Mouse (Mus musculus): ENCODE results near the gene Eno3.

Eno3 gene

GRCm38 (mm10) chr11:70681897-70682581, 25.0 kb downstream of the Eno3 start:
- no peak for DNase-seq (ENCODE audit: low spot score)

- DNase-seq (ENCODE audit: low spot score) = no peak
Observed at GRCm38 (mm10) chr11:70683640-70684039, 26.6 kb downstream of the Eno3 start.

- DNase-seq (ENCODE audit: low spot score) = no peak
Observed at GRCm38 (mm10) chr11:70686901-70687566, 30.0 kb downstream of the Eno3 start.

- DNase-seq (ENCODE audit: low spot score) = peak; percentile 85
Observed at GRCm38 (mm10) chr11:70687601-70688199, 30.7 kb downstream of the Eno3 start, which contains the start of gene Camta2. TSS of gene Camta2 (minus strand) at chr11:70688105.

GRCm38 (mm10) chr11:70688372-70688771, 31.4 kb downstream of the Eno3 start:
- DNase-seq (ENCODE audit: low spot score) = no peak

- DNase-seq (ENCODE audit: low spot score) = no peak
Observed at GRCm38 (mm10) chr11:70689578-70689977, 32.6 kb downstream of the Eno3 start.

GRCm38 (mm10) chr11:70693504-70693903, 36.5 kb downstream of the Eno3 start:
- no peak for DNase-seq (ENCODE audit: low spot score)

- no peak for DNase-seq (ENCODE audit: low spot score)
Observed at GRCm38 (mm10) chr11:70697376-70697775, 40.4 kb downstream of the Eno3 start.

- no peak for DNase-seq (ENCODE audit: low spot score)
Observed at GRCm38 (mm10) chr11:70699051-70699450, 42.0 kb downstream of the Eno3 start.

- DNase-seq (ENCODE audit: low spot score) = peak; percentile 94
Observed at GRCm38 (mm10) chr11:70699722-70700556, 42.9 kb downstream of the Eno3 start, which contains the start of the genes Inca1 and Kif1c. TSS of gene Inca1 (minus strand) at chr11:70700155. TSS of gene Kif1c (plus strand) at chr11:70700548.

- peak; percentile 65 for DNase-seq (ENCODE audit: low spot score)
Observed at GRCm38 (mm10) chr11:70700613-70701012, 43.6 kb downstream of the Eno3 start.

- no peak for DNase-seq (ENCODE audit: low spot score)
Observed at GRCm38 (mm10) chr11:70701221-70701955, 44.4 kb downstream of the Eno3 start.

GRCm38 (mm10) chr11:70701984-70702733, 45.2 kb downstream of the Eno3 start:
- DNase-seq (ENCODE audit: low spot score) = no peak

- peak; percentile 54 for DNase-seq (ENCODE audit: low spot score)
Observed at GRCm38 (mm10) chr11:70702781-70703180, 45.8 kb downstream of the Eno3 start.

- DNase-seq (ENCODE audit: low spot score) = no peak
Observed at GRCm38 (mm10) chr11:70706127-70706526, 49.1 kb downstream of the Eno3 start.

GRCm38 (mm10) chr11:70711026-70711425, 54.0 kb downstream of the Eno3 start:
- DNase-seq (ENCODE audit: low spot score) = no peak

Data from lung, postnatal 25 days (tissue).